Mouse (Mus musculus) CH12.LX (cell line): ENCODE results near the gene Serpina16.

Experiments used
- CHD1 ChIP-seq: IDR thresholded peaks from 2 replicates; pipeline ENCODE4 v1.6.1; 2012; ENCODE audit warnings: low read depth, low read length, improper control_type of control experiment, inconsistent platforms
- CTCF ChIP-seq, 2 experiments: IDR thresholded peaks in 1 of 2; conservative IDR thresholded peaks in 1 of 2; 2 replicates each; pipeline ENCODE4 v1.5.1; 2011 to 2012; ENCODE audit warnings: low read depth in 2 of 2, low read length in 2 of 2, improper control_type of control experiment in 1 of 2, inconsistent platforms in 1 of 2, mild to moderate bottlenecking in 1 of 2, moderate library complexity in 1 of 2
- POLR2A ChIP-seq: IDR thresholded peaks from 2 replicates; pipeline ENCODE4 v1.6.1; 2011; ENCODE audit warnings: low read depth, mild to moderate bottlenecking, improper control_type of control experiment, low read length
- POLR2AphosphoS2 ChIP-seq: IDR thresholded peaks from 2 replicates; pipeline ENCODE4 v1.6.1; 2011; ENCODE audit warnings: low read depth, low read length, improper control_type of control experiment
- TCF12 ChIP-seq: IDR thresholded peaks from 2 replicates; pipeline ENCODE4 v1.6.1; 2014; ENCODE audit warnings: low read depth, mild to moderate bottlenecking, inconsistent platforms, low read length, improper control_type of control experiment

GRCm38 (mm10) chr12:103705547-103705946, 29.6 kb upstream of the Serpina16 start:
- TF ChIP-seq CHD1 (no peak), CTCF (conservative IDR thresholded peaks at IDR 0.05 in 1 of 2, IDR thresholded peaks at IDR 0.05 in 1 of 2; ENCODE audit: low read depth in 2 of 2, low read length in 2 of 2) (no peak), POLR2A (no peak), TCF12 (no peak), POLR2AphosphoS2 (no peak)
